13 mouse cellular contexts compared by ENCODE assay signal in genomic region chr1:179609724-179610505, GRCm38 (mm10). TPM values are rescaled to one million over a fixed set of nuclear protein-coding genes. Genes with fewer than 3 reads are reported as not detected.
DNase-seq lines count a peak whose midpoint lies in the region; ATAC-seq and TF ChIP-seq lines count a peak whose summit lies in the region.
"Had no signal": no experiment of that assay in that cellular context is flagged by ENCODE, and none has a peak within 500 bp of the region (broad histone marks: within the 10 kb centered on the region; RNA-seq: fewer than 3 reads in every experiment).

No protein-coding gene starts in this region.

- H3K4me1 ChIP-seq in hindbrain, embryonic 10.5 days (replicated peaks) = peaks cover 17% of the 10 kb centered on the region; the same call in 1 of the 2 replicates
- no peaks in the 10 kb centered on the region for H3K4me1 ChIP-seq in hindbrain, postnatal 0 days (ENCODE audit: insufficient read depth, low read length)
- peaks cover 3% of the 10 kb centered on the region for H3K4me1 ChIP-seq in neural tube, embryonic 12.5 days

- peaks cover 15% of the 10 kb centered on the region for H3K36me3 ChIP-seq in hindbrain, embryonic 10.5 days
- peaks cover 8% of the 10 kb centered on the region for H3K36me3 ChIP-seq in hindbrain, postnatal 0 days (ENCODE audit: insufficient read depth, low read length)
- peaks cover 8% of the 10 kb centered on the region; the same call in 1 of the 2 replicates for H3K36me3 ChIP-seq in neural tube, embryonic 12.5 days

- H3K27me3 ChIP-seq in hindbrain, embryonic 10.5 days (ENCODE audit: insufficient read depth, poor library complexity, severe bottlenecking) = no peaks in the 10 kb centered on the region
- H3K27me3 ChIP-seq in hindbrain, postnatal 0 days (ENCODE audit: insufficient read depth, low read length) = no peaks in the 10 kb centered on the region
- H3K27me3 ChIP-seq in neural tube, embryonic 12.5 days (replicated peaks) = no peaks in the 10 kb centered on the region
- H3K27me3 ChIP-seq: liver, embryonic 13.5 days had no signal

- ATAC-seq in hindbrain, postnatal 0 days = no peak
- ATAC-seq in neural tube, embryonic 12.5 days (ENCODE audit: low FRiP score, low read depth) = 0 out of 2 replicates have a peak, but pooled peaks have one; percentile 37
- no peak for ATAC-seq in erythroblast, adult 5-6 weeks (replicated peaks; ENCODE audit: low FRiP score, poor library complexity, severe bottlenecking)
- ATAC-seq: activated CD4-positive, CD25-positive, alpha-beta regulatory T cell, adult 4 months had no signal

- no peak overlapping the region for H3K4me2 ChIP-seq in hindbrain, postnatal 0 days (ENCODE audit: low read depth, low read length)
- H3K4me2 ChIP-seq in neural tube, embryonic 12.5 days (replicated peaks) = no peak overlapping the region; the same call in 1 of the 2 replicates
- H3K4me2 ChIP-seq: liver, embryonic 13.5 days had no signal

- H3K9me3 ChIP-seq in hindbrain, embryonic 10.5 days = no peaks in the 10 kb centered on the region
- no peaks in the 10 kb centered on the region for H3K9me3 ChIP-seq in hindbrain, postnatal 0 days (ENCODE audit: low read length)
- H3K9me3 ChIP-seq in neural tube, embryonic 12.5 days = no peaks in the 10 kb centered on the region
- H3K9me3 ChIP-seq: forebrain, embryonic 10.5 days; liver, embryonic 13.5 days had no signal

- peak overlapping the region; percentile 60 for H3K27ac ChIP-seq in hindbrain, embryonic 10.5 days
- H3K27ac ChIP-seq in hindbrain, postnatal 0 days = no peak overlapping the region
- no peak overlapping the region for H3K27ac ChIP-seq in neural tube, embryonic 12.5 days
- H3K27ac ChIP-seq: forebrain, embryonic 10.5 days; liver, embryonic 13.5 days had no signal

- 49% methylated on average over 26 of the region's 26 CpGs for WGBS in hindbrain, embryonic 10.5 days
- 44% methylated on average over 26 of the region's 26 CpGs for WGBS in hindbrain, postnatal 0 days
- WGBS in neural tube, embryonic 12.5 days = 52% methylated on average over 26 of the region's 26 CpGs

- TF ChIP-seq CTCF in hindbrain, postnatal 0 days (IDR thresholded peaks at IDR 0.05; ENCODE audit: low read depth) = no peak

- no peak overlapping the region for H3K4me3 ChIP-seq in hindbrain, embryonic 10.5 days
- H3K4me3 ChIP-seq in hindbrain, postnatal 0 days (ENCODE audit: low read length) = no peak overlapping the region
- H3K4me3 ChIP-seq in neural tube, embryonic 12.5 days = no peak overlapping the region
- H3K4me3 ChIP-seq: forebrain, embryonic 10.5 days; liver, embryonic 13.5 days had no signal

- H3K9ac ChIP-seq in hindbrain, postnatal 0 days (replicated peaks; ENCODE audit: low read length) = no peak overlapping the region
- H3K9ac ChIP-seq in neural tube, embryonic 12.5 days = no peak overlapping the region
- H3K9ac ChIP-seq: liver, embryonic 13.5 days had no signal

- peak; percentile 12 for DNase-seq in hindbrain, embryonic 10.5 days (ENCODE audit: low spot score)
- DNase-seq in hindbrain, postnatal 0 days (ENCODE audit: low spot score) = no peak
- no peak for DNase-seq in neural tube, embryonic 10.5 days (ENCODE audit: extremely low spot score, low spot score)
- DNase-seq in cerebellum, postnatal 14 days = peak; percentile 71 to 72
- DNase-seq in retina, embryonic 14.5 days (ENCODE audit: low spot score) = peak; percentile 38
- DNase-seq in adrenal gland, adult 8-10 months = no peak
- DNase-seq: liver, embryonic 13.5 days; lung, postnatal 4 days; thymus, postnatal 36 days had no signal

RNA-seq across cellular contexts. Expression of gene Sccpdh, which starts 58.1 kb away (rescaled TPM):
- polyA plus RNA-seq in hindbrain, embryonic 10.5 days (2016; fragmentation: Nextera tagmentation; extraction: Ambion mirVana) = 88.0 and 92.3 TPM in 2 replicates
- total RNA-seq in hindbrain, postnatal 0 days (2014; rRNA removed) = 63.8 and 87.3 TPM in 2 replicates
- 183 and 187 TPM in 2 replicates for polyA plus RNA-seq in hindbrain, postnatal 0 days (2015; fragmentation: Nextera tagmentation; extraction: Ambion mirVana)
- 121 and 124 TPM in 2 replicates for polyA plus RNA-seq in neural tube, embryonic 12.5 days (2016; fragmentation: Nextera tagmentation; extraction: Ambion mirVana)
- 9.4 TPM in 1 of 2 replicates, not detected in the other for total RNA-seq in erythroblast, adult 5-6 weeks (2015; ENCODE audit: low replicate concordance)
- total RNA-seq in erythroblast, adult 5-6 weeks (2017; ENCODE audit: low replicate concordance) = 1.4 and 7.4 TPM in 2 replicates
- total RNA-seq in adrenal gland, adult 8-10 months (2022) = 10 to 100 TPM; 33.2 to 41.7 (median 35.9) TPM

Comparison
In these comparisons a context has a peak if more than half of its experiments do, and no peak if none do; other contexts are left out.
1. DNase-seq: peak in hindbrain, embryonic 10.5 days (single experiment), cerebellum, postnatal 14 days (2 of 2) and retina, embryonic 14.5 days (single experiment); none in hindbrain, postnatal 0 days (single experiment), neural tube, embryonic 10.5 days (single experiment) and adrenal gland, adult 8-10 months (single experiment).